Mouse (Mus musculus) forebrain, embryonic 14.5 days (tissue): ENCODE data around the gene Itga2. TPM values are rescaled to one million over a fixed set of nuclear protein-coding genes. Genes with fewer than 3 reads are reported as not detected.

Source experiments
- ATAC-seq: fragments of 200-750 bp; cut with Nextera tagmentation; 2 replicates; pipeline ENCODE4 v1.8.0; 2017; ENCODE audit warnings: mild to moderate bottlenecking, moderate library complexity
- DNase-seq: peaks from one replicate; pipeline ENCODE4 v3.0.0-alpha.2; 2015; ENCODE audit warnings: low spot score
- H3K27ac ChIP-seq: fragments of 300-500 bp; sonication (generic); 2 replicates; pipeline ENCODE4 v1.5.1; 2014; ENCODE audit warnings: low read depth, mild to moderate bottlenecking, control low read depth, low read length, moderate library complexity
- H3K27me3 ChIP-seq: fragments of 300-500 bp; sonication (generic); replicated peaks from 2 replicates; pipeline ENCODE4 v1.6.1; 2014; ENCODE audit warnings: low read length, control low read depth, mixed read lengths; ENCODE audit not compliant: control insufficient read depth, insufficient read depth
- H3K36me3 ChIP-seq: fragments of 300-500 bp; sonication (generic); 2 replicates; pipeline ENCODE4 v1.6.1; 2014; ENCODE audit warnings: low read length, control low read depth; ENCODE audit not compliant: control insufficient read depth, insufficient read depth
- H3K4me1 ChIP-seq: fragments of 300-500 bp; sonication (generic); 2 replicates; pipeline ENCODE4 v1.6.1; 2014; ENCODE audit warnings: antibody characterized with exemption, low read length, control low read depth; ENCODE audit not compliant: control insufficient read depth, insufficient read depth
- H3K4me2 ChIP-seq: fragments of 300-500 bp; sonication (generic); 2 replicates; pipeline ENCODE4 v1.6.1; 2014; ENCODE audit warnings: mild to moderate bottlenecking, control low read depth, low read length
- H3K4me3 ChIP-seq: fragments of 300-500 bp; sonication (generic); 2 replicates; pipeline ENCODE4 v1.5.1; 2014; ENCODE audit warnings: low read depth, low read length, control low read depth
- H3K9ac ChIP-seq: fragments of 300-500 bp; sonication (generic); 2 replicates; pipeline ENCODE4 v1.6.1; 2014; ENCODE audit warnings: mild to moderate bottlenecking, low read length, control low read depth, moderate library complexity
- H3K9me3 ChIP-seq: fragments of 300-500 bp; sonication (generic); replicated peaks from 2 replicates; pipeline ENCODE4 v1.6.1; 2016; ENCODE audit warnings: low read length, control low read depth, mixed read lengths; ENCODE audit not compliant: control insufficient read depth
- WGBS: fragments of 180-500 bp; shearing (Covaris S2); extraction: QIAGEN DNeasy Blood & Tissue Kit; methylation state at CpG from one replicate; pipeline ENCODE4 v1.1.7; 2014; 5-methylcytosine and 5-hydroxymethylcytosine counted together
- polyA plus RNA-seq: library from polyadenylated mRNA; unstranded; fragments of >200 nt; fragmentation: Nextera tagmentation; extraction: Ambion mirVana; gene quantifications from 2 replicates; pipeline ENCODE4 v1.2.1, GENCODE M21; 2014

The Itga2 gene
- polyA plus RNA-seq, 1 experiment from 2014 or later = 2.0 TPM

- no peaks in the 10 kb centered on the region for H3K27me3 ChIP-seq
- no peak overlapping the region for H3K27ac ChIP-seq
- DNase-seq (no peak), ATAC-seq (peak; percentile 79)
- H3K4me3 ChIP-seq = peak overlapping the region; percentile 63
- peak overlapping the region; percentile 70 for H3K4me2 ChIP-seq
- H3K4me1 ChIP-seq = peaks cover 9% of the 10 kb centered on the region
- WGBS = 33% methylated on average over 9 of the region's 9 CpGs
- H3K36me3 ChIP-seq = peaks cover 17% of the 10 kb centered on the region; the same call in 1 of the 2 replicates
- H3K9ac ChIP-seq = peak overlapping the region; percentile 70
- H3K9me3 ChIP-seq = no peaks in the 10 kb centered on the region
Measured at GRCm38 (mm10) chr13:114818513-114818912, 113.4 kb downstream of the Itga2 start.

GRCm38 (mm10) chr13:114817751-114818360 is 114.0 kb downstream of the Itga2 start, which contains the start of gene Mocs2:
Gene Mocs2 (plus strand): TSS chr13:114818236.
- DNase-seq = peak; percentile 97
- peak; percentile 99 for ATAC-seq
- peaks cover 9% of the 10 kb centered on the region for H3K4me1 ChIP-seq
- H3K27ac ChIP-seq = no peak within 1 kb of the TSS
- peaks cover 14% of the 10 kb centered on the region; the same call in 1 of the 2 replicates for H3K36me3 ChIP-seq
- H3K9me3 ChIP-seq = no peaks in the 10 kb centered on the region
- H3K4me3 ChIP-seq = peak within 1 kb of the TSS; percentile 63
- H3K4me2 ChIP-seq = peak within 1 kb of the TSS; percentile 70
- H3K27me3 ChIP-seq = no peaks in the 10 kb centered on the region
- H3K9ac ChIP-seq = peak within 1 kb of the TSS; percentile 70
- WGBS = under 1% methylated on average over 39 of the region's 39 CpGs

GRCm38 (mm10) chr13:114809624-114810210 is 122.2 kb downstream of the Itga2 start:
- no peaks in the 10 kb centered on the region for H3K36me3 ChIP-seq
- H3K9ac ChIP-seq = no peak overlapping the region
- DNase-seq (no peak), ATAC-seq (no peak)
- no peak overlapping the region for H3K4me3 ChIP-seq
- H3K4me2 ChIP-seq = no peak overlapping the region
- H3K27ac ChIP-seq = no peak overlapping the region
- H3K27me3 ChIP-seq = no peaks in the 10 kb centered on the region
- no peaks in the 10 kb centered on the region for H3K9me3 ChIP-seq
- H3K4me1 ChIP-seq = no peaks in the 10 kb centered on the region
- whole genome bisulfite sequencing = 87% methylated on average over 5 of the region's 5 CpGs

- Histone ChIP-seq H3K9me3 (no peaks in the 10 kb centered on the region), H3K4me1 (no peaks in the 10 kb centered on the region), H3K9ac (no peak overlapping the region), H3K27ac (no peak overlapping the region), H3K27me3 (no peaks in the 10 kb centered on the region), H3K4me3 (no peak overlapping the region), H3K36me3 (no peaks in the 10 kb centered on the region), H3K4me2 (no peak overlapping the region)
- WGBS = 90% methylated on average over 2 of the region's 2 CpGs
- DNase-seq (no peak), ATAC-seq (no peak)
Measured at GRCm38 (mm10) chr13:114802971-114803370, 128.9 kb downstream of the Itga2 start.

- WGBS = 54% methylated on average over 3 of the region's 3 CpGs
Measured at GRCm38 (mm10) chr13:114801857-114802256, 130.0 kb downstream of the Itga2 start.

GRCm38 (mm10) chr13:114793250-114794030 is 138.5 kb downstream of the Itga2 start:
- Histone ChIP-seq H3K36me3 (no peaks in the 10 kb centered on the region), H3K27ac (no peak overlapping the region), H3K4me1 (no peaks in the 10 kb centered on the region), H3K27me3 (no peaks in the 10 kb centered on the region), H3K4me2 (no peak overlapping the region), H3K9ac (no peak overlapping the region), H3K4me3 (no peak overlapping the region), H3K9me3 (no peaks in the 10 kb centered on the region)
- peak; percentile 84 for DNase-seq
- 49% methylated on average over 6 of the region's 6 CpGs for WGBS
- ATAC-seq = peak; percentile 79; the same call in 1 of the 2 replicates

More at GRCm38 (mm10) chr13:114801857-114802256, 130.0 kb downstream of the Itga2 start:
- Histone ChIP-seq H3K9me3 (no peaks in the 10 kb centered on the region), H3K27ac (no peak overlapping the region), H3K4me1 (no peaks in the 10 kb centered on the region), H3K4me3 (no peak overlapping the region), H3K9ac (no peak overlapping the region), H3K36me3 (no peaks in the 10 kb centered on the region), H3K4me2 (no peak overlapping the region), H3K27me3 (no peaks in the 10 kb centered on the region)
- ATAC-seq (no peak), DNase-seq (no peak)

GRCm38 (mm10) chr13:114791511-114791910 is 140.4 kb downstream of the Itga2 start:
- Histone ChIP-seq H3K27me3 (no peaks in the 10 kb centered on the region), H3K36me3 (no peaks in the 10 kb centered on the region), H3K9ac (no peak overlapping the region), H3K27ac (no peak overlapping the region), H3K4me3 (no peak overlapping the region), H3K4me1 (no peaks in the 10 kb centered on the region), H3K9me3 (no peaks in the 10 kb centered on the region), H3K4me2 (no peak overlapping the region)
- 83% methylated on average over 1 of the region's 1 CpGs for WGBS
- DNase-seq (peak; percentile 67), ATAC-seq (no peak)
